Mouse (Mus musculus) midbrain, postnatal 0 days (tissue): ENCODE measurements around the gene Fastkd5. TPM values are rescaled to one million over a fixed set of nuclear protein-coding genes. Genes with fewer than 3 reads are reported as not detected.
A peak's percentile ranks its signal among the peaks of the same experiment; 100 is the strongest.

Source experiments
- ATAC-seq: fragments of 200-750 bp; cut with Nextera tagmentation; 2 replicates; pipeline ENCODE4 v1.8.0; 2017; ENCODE audit warnings: moderate number of reproducible peaks, mild to moderate bottlenecking, moderate TSS enrichment, moderate library complexity; ENCODE audit not compliant: low FRiP score
- DNase-seq: peaks from one replicate; pipeline ENCODE4 v3.0.0-alpha.2; 2015; ENCODE audit warnings: low spot score
- H3K27ac ChIP-seq: fragments of 300-500 bp; sonication (generic); 2 replicates; pipeline ENCODE4 v1.5.1; 2014; ENCODE audit warnings: low read depth, mild to moderate bottlenecking, low read length, mixed read lengths
- H3K27me3 ChIP-seq: fragments of 300-500 bp; sonication (generic); 2 replicates; pipeline ENCODE4 v1.6.1; 2014; ENCODE audit warnings: low read length, control low read depth, mixed read lengths; ENCODE audit not compliant: insufficient read depth
- H3K36me3 ChIP-seq: fragments of 300-500 bp; sonication (generic); 2 replicates; pipeline ENCODE4 v1.6.1; 2014; ENCODE audit warnings: low read length, control low read depth, mixed read lengths; ENCODE audit not compliant: insufficient read depth
- H3K4me1 ChIP-seq: fragments of 300-500 bp; sonication (generic); 2 replicates; pipeline ENCODE4 v1.6.1; 2014; ENCODE audit warnings: mild to moderate bottlenecking, control low read depth, antibody characterized with exemption, low read length, mixed read lengths; ENCODE audit not compliant: insufficient read depth
- H3K4me2 ChIP-seq: fragments of 300-500 bp; sonication (generic); 2 replicates; pipeline ENCODE4 v1.6.1; 2014; ENCODE audit warnings: low read depth, mild to moderate bottlenecking, low read length, mixed read lengths; ENCODE audit not compliant: poor library complexity, severe bottlenecking
- H3K4me3 ChIP-seq: fragments of 300-500 bp; sonication (generic); 2 replicates; pipeline ENCODE4 v1.5.1; 2014; ENCODE audit warnings: low read depth, mild to moderate bottlenecking, low read length, moderate library complexity
- H3K9ac ChIP-seq: fragments of 300-500 bp; sonication (generic); replicated peaks from 2 replicates; pipeline ENCODE4 v1.6.1; 2014; ENCODE audit warnings: mild to moderate bottlenecking, low read length, moderate library complexity, mixed read lengths; ENCODE audit not compliant: poor library complexity, severe bottlenecking
- H3K9me3 ChIP-seq: fragments of 300-500 bp; sonication (generic); 2 replicates; pipeline ENCODE4 v1.6.1; 2016; ENCODE audit warnings: low read length, control low read depth
- CTCF ChIP-seq: IDR thresholded peaks from 2 replicates; pipeline ENCODE4 v1.5.1; 2016; ENCODE audit warnings: antibody characterized with exemption, mild to moderate bottlenecking
- WGBS: fragments of 180-500 bp; shearing (Covaris S2); extraction: QIAGEN DNeasy Blood & Tissue Kit; methylation state at CpG from one replicate; pipeline ENCODE4 v1.1.7; 2014; 5-methylcytosine and 5-hydroxymethylcytosine counted together
- polyA plus RNA-seq: library from polyadenylated mRNA; unstranded; fragments of >200 nt; fragmentation: Nextera tagmentation; extraction: Ambion mirVana; gene quantifications from 2 replicates; pipeline ENCODE4 v1.2.1, GENCODE M21; 2015
- total RNA-seq: library from RNA; depleted of rRNA; stranded (reverse); fragments of >200 nt; gene quantifications from 2 replicates; pipeline ENCODE4 v1.2.3, GENCODE M21; 2014; rRNA removed

Fastkd5 gene
- total RNA-seq (7.9 and 8.4 TPM in 2 replicates), polyA plus RNA-seq (5.9 and 7.4 TPM in 2 replicates)

DNA sequence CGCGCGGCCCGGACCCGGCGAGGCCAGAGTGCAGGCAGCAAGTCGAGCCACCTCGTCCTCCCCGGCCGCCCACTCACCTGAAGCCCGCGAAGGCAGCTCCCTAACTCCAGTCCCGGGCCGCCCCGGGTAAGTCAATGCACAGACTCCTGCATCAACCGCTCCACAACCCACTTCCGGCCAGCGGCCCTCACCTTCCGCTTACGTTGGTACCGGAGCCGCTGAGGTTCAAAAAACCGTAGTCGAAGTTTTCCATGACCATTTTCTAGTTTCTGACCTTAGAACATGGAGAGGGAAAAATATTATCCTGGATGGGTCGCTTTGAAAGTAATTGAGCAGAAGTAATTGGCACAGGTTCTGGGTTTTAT lies at the start of gene Fastkd5, which contains the start of gene Ubox5:
Gene Fastkd5 (minus strand): TSS at position 189 of the 365 bp plus-strand sequence.
Gene Ubox5 (minus strand): TSS at position 200 of the 365 bp plus-strand sequence.
- no peak for TF ChIP-seq CTCF
- Histone ChIP-seq H3K36me3 (peaks cover 12% of the 10 kb centered on the region), H3K27me3 (peaks cover 7% of the 10 kb centered on the region), H3K4me3 (peak within 1 kb of the TSS; percentile 97), H3K4me2 (peak within 1 kb of the TSS; percentile 91), H3K9me3 (no peaks in the 10 kb centered on the region), H3K27ac (peak within 1 kb of the TSS; percentile 75), H3K9ac (peak within 1 kb of the TSS; percentile 93), H3K4me1 (peaks cover 3% of the 10 kb centered on the region; the same call in 1 of the 2 replicates)
- WGBS = 2% methylated on average over 25 of the region's 25 CpGs
- peak; percentile 77 for ATAC-seq
- DNase-seq = peak; percentile 90

- ATAC-seq = no peak
- TF ChIP-seq CTCF = no peak
- WGBS = 94% methylated on average over 12 of the region's 12 CpGs
These were observed 49.3 kb upstream of the Fastkd5 start for GRCm38 (mm10) chr2:130679154-130679553.

DNA sequence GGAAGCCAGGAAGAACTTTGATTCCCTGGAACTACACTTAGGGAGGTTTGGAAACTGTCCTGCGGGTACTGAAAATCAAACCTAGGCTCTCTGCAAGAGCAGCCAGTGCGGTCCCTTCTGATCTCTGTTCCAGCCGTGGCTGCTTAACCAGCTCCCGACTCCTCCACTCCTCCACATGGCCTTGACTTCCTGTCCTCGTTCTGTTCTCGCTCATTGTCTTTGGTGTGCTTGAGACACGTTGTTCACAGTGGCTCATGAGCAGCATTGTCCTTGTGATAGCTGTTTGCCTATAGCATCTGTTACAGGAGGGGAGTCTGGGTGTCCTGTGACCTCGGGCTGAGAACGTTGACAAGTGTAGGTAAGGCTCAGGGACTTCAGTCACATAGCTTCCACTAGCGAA lies 47.4 kb upstream of the Fastkd5 start:
- DNase-seq (no peak), ATAC-seq (no peak)
- no peaks in the 10 kb centered on the region for H3K27me3 ChIP-seq
- H3K4me1 ChIP-seq = no peaks in the 10 kb centered on the region
- H3K9ac ChIP-seq = no peak overlapping the region
- H3K27ac ChIP-seq = no peak overlapping the region
- no peak overlapping the region for H3K4me3 ChIP-seq
- no peaks in the 10 kb centered on the region for H3K9me3 ChIP-seq
- 93% methylated on average over 10 of the region's 10 CpGs for WGBS
- no peak overlapping the region for H3K4me2 ChIP-seq
- H3K36me3 ChIP-seq = peaks cover 78% of the 10 kb centered on the region
- TF ChIP-seq CTCF = no peak

More at GRCm38 (mm10) chr2:130679154-130679553, 49.3 kb upstream of the Fastkd5 start:
- no peak for DNase-seq
- Histone ChIP-seq H3K27ac (no peak overlapping the region), H3K9ac (no peak overlapping the region), H3K36me3 (peaks cover 76% of the 10 kb centered on the region), H3K9me3 (no peaks in the 10 kb centered on the region), H3K27me3 (no peaks in the 10 kb centered on the region), H3K4me3 (no peak overlapping the region), H3K4me1 (no peaks in the 10 kb centered on the region), H3K4me2 (no peak overlapping the region)

- H3K27ac ChIP-seq = peak within 1 kb of the TSS; percentile 67
- peak within 1 kb of the TSS; percentile 69 for H3K4me3 ChIP-seq
- peak within 1 kb of the TSS; percentile 85 for H3K4me2 ChIP-seq
- H3K9ac ChIP-seq = peak within 1 kb of the TSS; percentile 74
- under 1% methylated on average over 31 of the region's 31 CpGs for WGBS
- peaks cover 12% of the 10 kb centered on the region for H3K36me3 ChIP-seq
- peak; percentile 94 for DNase-seq
- peak; percentile 72 for ATAC-seq
- peak; percentile 79 for TF ChIP-seq CTCF
- peaks cover 18% of the 10 kb centered on the region; the same call in 1 of the 2 replicates for H3K4me1 ChIP-seq
- no peaks in the 10 kb centered on the region for H3K9me3 ChIP-seq
- H3K27me3 ChIP-seq = no peaks in the 10 kb centered on the region
These were observed 37.7 kb upstream of the Fastkd5 start, which contains the start of gene Itpa for GRCm38 (mm10) chr2:130667559-130667958. Gene Itpa, plus strand, starts transcription at chr2:130667610.

DNA sequence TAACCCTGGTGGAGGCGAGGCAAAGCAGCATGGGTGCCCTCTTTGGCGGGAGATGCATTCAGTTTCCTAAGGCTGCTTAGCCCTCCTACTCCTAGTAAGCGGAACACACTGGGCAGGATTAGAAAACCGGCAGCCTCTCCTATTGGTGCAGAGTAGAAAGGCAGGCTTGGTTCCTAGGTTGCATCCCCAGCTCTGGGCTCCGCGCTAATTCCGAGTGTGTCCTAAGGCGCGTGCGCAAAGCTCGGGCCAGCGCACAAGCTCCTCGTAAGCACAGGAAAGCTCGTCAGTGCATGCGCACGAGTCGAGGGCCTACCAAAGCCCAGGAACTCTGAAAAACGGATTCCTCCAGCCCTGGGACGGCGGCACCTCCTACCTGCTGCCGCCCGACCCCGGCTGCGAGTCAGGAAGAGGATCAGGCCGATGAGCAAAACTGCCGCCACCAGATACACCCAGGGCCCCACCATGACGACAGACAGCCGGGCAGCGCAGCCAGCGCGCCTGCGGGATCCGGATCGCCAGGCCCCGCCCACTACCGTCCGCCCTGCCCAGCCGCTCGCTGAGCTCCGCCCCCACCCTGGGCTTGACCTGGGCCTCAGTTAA lies 34.4 kb upstream of the Fastkd5 start, which contains the start of gene Ddrgk1:
Gene Ddrgk1 (minus strand): TSS at position 558 of the 600 bp plus-strand sequence.
- Histone ChIP-seq H3K27ac (peak within 1 kb of the TSS; percentile 98), H3K9me3 (no peaks in the 10 kb centered on the region), H3K36me3 (peaks cover 23% of the 10 kb centered on the region), H3K4me3 (peak within 1 kb of the TSS; percentile 43), H3K4me2 (peak within 1 kb of the TSS; percentile 60), H3K9ac (peak within 1 kb of the TSS; percentile 70), H3K4me1 (peaks cover 14% of the 10 kb centered on the region; the same call in 1 of the 2 replicates), H3K27me3 (no peaks in the 10 kb centered on the region)
- TF ChIP-seq CTCF = peak; percentile 56
- ATAC-seq (peak; percentile 96), DNase-seq (peak; percentile 98)
- WGBS = under 1% methylated on average over 35 of the region's 40 CpGs

DNA sequence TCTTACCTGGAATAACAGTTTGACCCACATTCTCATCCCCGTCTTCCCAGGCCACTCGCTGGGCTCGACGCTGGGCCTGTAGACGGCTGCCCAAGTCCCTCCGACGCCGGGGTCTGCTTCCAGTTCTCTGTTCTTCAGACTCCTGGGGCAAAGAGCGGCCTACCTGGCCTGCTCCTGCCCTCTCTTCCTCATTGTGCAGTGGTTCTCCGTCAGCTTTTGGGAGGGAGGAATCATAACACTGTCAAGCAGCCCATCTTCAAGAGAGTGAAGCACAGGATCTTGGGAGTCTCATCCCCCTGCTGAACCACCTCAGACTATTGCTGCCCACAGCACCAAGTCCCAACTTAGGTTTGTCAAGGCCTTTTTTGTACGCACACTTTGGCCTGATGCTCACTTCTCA lies 33.5 kb upstream of the Fastkd5 start:
- H3K36me3 ChIP-seq = peaks cover 31% of the 10 kb centered on the region
- peak overlapping the region; percentile 70; the same call in 1 of the 2 replicates for H3K9ac ChIP-seq
- peak overlapping the region; percentile 60 for H3K4me2 ChIP-seq
- H3K27ac ChIP-seq = peak overlapping the region; percentile 98
- H3K4me3 ChIP-seq = peak overlapping the region; percentile 43
- TF ChIP-seq CTCF = no peak
- H3K9me3 ChIP-seq = no peaks in the 10 kb centered on the region
- DNase-seq (no peak), ATAC-seq (no peak)
- 92% methylated on average over 11 of the region's 11 CpGs for WGBS
- peaks cover 14% of the 10 kb centered on the region; the same call in 1 of the 2 replicates for H3K4me1 ChIP-seq
- no peaks in the 10 kb centered on the region for H3K27me3 ChIP-seq
